Mouse (Mus musculus) stomach, adult 2 months (tissue): ENCODE data around the gene Acoxl. TPM values are rescaled to one million over a fixed set of nuclear protein-coding genes. Genes with fewer than 3 reads are reported as not detected.

Experiments used
- polyA plus RNA-seq: library from polyadenylated mRNA; depleted of rRNA; stranded (reverse); fragments of >200 nt; gene quantifications from 2 replicates; pipeline ENCODE4 v1.2.3, GENCODE M21; 2012; rRNA removed

Acoxl gene
- polyA plus RNA-seq = 0.09 and 0.19 TPM in 2 replicates

GRCm38 (mm10) chr2:127838576-127838975 is at the start of gene Acoxl:
Gene Acoxl, plus strand, starts transcription at chr2:127838876.

GRCm38 (mm10) chr2:127791919-127792603 is 46.6 kb upstream of the Acoxl start, which contains the start of gene Mtln:
Gene Mtln, minus strand, starts transcription at chr2:127792488.

GRCm38 (mm10) chr2:127831401-127832102 is 7.1 kb upstream of the Acoxl start, which contains the start of gene Bub1:
Gene Bub1, minus strand, starts transcription at chr2:127831865.

GRCm38 (mm10) chr2:128125635-128126470 is 287.2 kb downstream of the Acoxl start, which contains the start of gene Bcl2l11:
Gene Bcl2l11, plus strand, starts transcription at chr2:128126038.

Other genes with a start within 250 kb of the Acoxl start
- gene Mal, start 182.2 kb upstream of the Acoxl start, polyA plus RNA-seq = 61.6 and 82.9 TPM in 2 replicates
- gene Mall, start 108.9 kb upstream of the Acoxl start, polyA plus RNA-seq = 37.8 and 44.8 TPM in 2 replicates
- gene Nphp1, start 50.0 kb upstream of the Acoxl start, polyA plus RNA-seq = 1.8 and 1.9 TPM in 2 replicates
- 16.9 and 42.0 TPM in 2 replicates for gene Mtln, start 46.4 kb upstream of the Acoxl start, polyA plus RNA-seq
- 0.15 and 0.34 TPM in 2 replicates for gene Bub1, start 7.0 kb upstream of the Acoxl start, polyA plus RNA-seq